Mouse (Mus musculus) liver, embryonic 13.5 days (tissue): Measurements from ENCODE around the gene Irf2bpl. TPM values are rescaled to one million over a fixed set of nuclear protein-coding genes. Genes with fewer than 3 reads are reported as not detected.
A peak's percentile ranks its signal among the peaks of the same experiment; 100 is the strongest.

Source experiments
- ATAC-seq: fragments of 200-750 bp; cut with Nextera tagmentation; 2 replicates; pipeline ENCODE4 v1.8.0; 2017; ENCODE audit warnings: low read depth, mild to moderate bottlenecking, moderate number of reproducible peaks, moderate library complexity
- DNase-seq: peaks from one replicate; pipeline ENCODE4 v3.0.0; 2022
- H3K27ac ChIP-seq: fragments of 300-500 bp; sonication (generic); 2 replicates; pipeline ENCODE4 v1.5.1; 2015; ENCODE audit warnings: moderate library complexity, mild to moderate bottlenecking, inconsistent platforms
- H3K27me3 ChIP-seq: fragments of 300-500 bp; sonication (generic); 2 replicates; pipeline ENCODE4 v1.6.1; 2015; ENCODE audit warnings: mild to moderate bottlenecking, inconsistent platforms
- H3K36me3 ChIP-seq: fragments of 300-500 bp; sonication (generic); 2 replicates; pipeline ENCODE4 v1.6.1; 2015; ENCODE audit warnings: mild to moderate bottlenecking, inconsistent platforms
- H3K4me1 ChIP-seq: fragments of 300-500 bp; sonication (generic); replicated peaks from 2 replicates; pipeline ENCODE4 v1.6.1; 2015; ENCODE audit warnings: inconsistent platforms
- H3K4me2 ChIP-seq: fragments of 300-500 bp; sonication (generic); 2 replicates; pipeline ENCODE4 v1.6.1; 2015; ENCODE audit warnings: inconsistent platforms, mild to moderate bottlenecking, moderate library complexity
- H3K4me3 ChIP-seq: fragments of 300-500 bp; sonication (generic); replicated peaks from 2 replicates; pipeline ENCODE4 v1.5.1; 2015; ENCODE audit warnings: mild to moderate bottlenecking, inconsistent platforms
- H3K9ac ChIP-seq: fragments of 300-500 bp; sonication (generic); 2 replicates; pipeline ENCODE4 v1.6.1; 2015; ENCODE audit warnings: mild to moderate bottlenecking, inconsistent platforms
- H3K9me3 ChIP-seq: fragments of 300-500 bp; sonication (generic); replicated peaks from 2 replicates; pipeline ENCODE4 v1.6.1; 2016; ENCODE audit warnings: inconsistent platforms
- WGBS: fragments of 180-500 bp; shearing (Covaris S2); methylation state at CpG from one replicate; pipeline ENCODE4 v1.1.7; 2015; ENCODE audit not compliant: insufficient replicate concordance; 5-methylcytosine and 5-hydroxymethylcytosine counted together
- polyA plus RNA-seq: library from polyadenylated mRNA; unstranded; fragments of >200 nt; fragmentation: Nextera tagmentation; extraction: Ambion mirVana; gene quantifications from 2 replicates; pipeline ENCODE4 v1.2.1, GENCODE M21; 2015

Irf2bpl gene
- polyA plus RNA-seq = 2.8 and 3.0 TPM in 2 replicates

- Histone ChIP-seq H3K36me3 (no peaks in the 10 kb centered on the region), H3K9ac (peak within 1 kb of the TSS; percentile 71), H3K4me1 (peaks cover 72% of the 10 kb centered on the region), H3K4me3 (peak within 1 kb of the TSS; percentile 62), H3K27ac (peak within 1 kb of the TSS; percentile 85), H3K27me3 (peaks cover 98% of the 10 kb centered on the region), H3K4me2 (peak within 1 kb of the TSS; percentile 71), H3K9me3 (no peaks in the 10 kb centered on the region)
- ATAC-seq (peak; percentile 62), DNase-seq (peak; percentile 63)
- WGBS = 1% methylated on average over 58 of the region's 82 CpGs
Observed at GRCm38 (mm10) chr12:86884197-86885058, at the start of gene Irf2bpl. Gene Irf2bpl, minus strand, starts transcription at chr12:86884798.

- H3K9ac ChIP-seq = no peak overlapping the region
- H3K4me3 ChIP-seq = no peak overlapping the region
- 50% methylated on average over 6 of the region's 6 CpGs for WGBS
- no peak overlapping the region for H3K27ac ChIP-seq
- no peaks in the 10 kb centered on the region for H3K4me1 ChIP-seq
- DNase-seq (no peak), ATAC-seq (no peak)
- H3K9me3 ChIP-seq = no peaks in the 10 kb centered on the region
- H3K36me3 ChIP-seq = no peaks in the 10 kb centered on the region
- no peak overlapping the region for H3K4me2 ChIP-seq
- peaks cover 5% of the 10 kb centered on the region; the same call in 1 of the 2 replicates for H3K27me3 ChIP-seq
Observed at GRCm38 (mm10) chr12:86932575-86932952, 48.0 kb upstream of the Irf2bpl start.

GRCm38 (mm10) chr12:86931919-86932574 is 47.4 kb upstream of the Irf2bpl start:
- H3K9me3 ChIP-seq = no peaks in the 10 kb centered on the region
- peaks cover 4% of the 10 kb centered on the region; the same call in 1 of the 2 replicates for H3K27me3 ChIP-seq
- 26% methylated on average over 7 of the region's 7 CpGs for WGBS
- H3K4me1 ChIP-seq = no peaks in the 10 kb centered on the region
- H3K36me3 ChIP-seq = no peaks in the 10 kb centered on the region
- no peak overlapping the region for H3K4me3 ChIP-seq
- DNase-seq = no peak
- no peak overlapping the region for H3K4me2 ChIP-seq
- no peak for ATAC-seq
- H3K9ac ChIP-seq = no peak overlapping the region
- H3K27ac ChIP-seq = no peak overlapping the region

DNA sequence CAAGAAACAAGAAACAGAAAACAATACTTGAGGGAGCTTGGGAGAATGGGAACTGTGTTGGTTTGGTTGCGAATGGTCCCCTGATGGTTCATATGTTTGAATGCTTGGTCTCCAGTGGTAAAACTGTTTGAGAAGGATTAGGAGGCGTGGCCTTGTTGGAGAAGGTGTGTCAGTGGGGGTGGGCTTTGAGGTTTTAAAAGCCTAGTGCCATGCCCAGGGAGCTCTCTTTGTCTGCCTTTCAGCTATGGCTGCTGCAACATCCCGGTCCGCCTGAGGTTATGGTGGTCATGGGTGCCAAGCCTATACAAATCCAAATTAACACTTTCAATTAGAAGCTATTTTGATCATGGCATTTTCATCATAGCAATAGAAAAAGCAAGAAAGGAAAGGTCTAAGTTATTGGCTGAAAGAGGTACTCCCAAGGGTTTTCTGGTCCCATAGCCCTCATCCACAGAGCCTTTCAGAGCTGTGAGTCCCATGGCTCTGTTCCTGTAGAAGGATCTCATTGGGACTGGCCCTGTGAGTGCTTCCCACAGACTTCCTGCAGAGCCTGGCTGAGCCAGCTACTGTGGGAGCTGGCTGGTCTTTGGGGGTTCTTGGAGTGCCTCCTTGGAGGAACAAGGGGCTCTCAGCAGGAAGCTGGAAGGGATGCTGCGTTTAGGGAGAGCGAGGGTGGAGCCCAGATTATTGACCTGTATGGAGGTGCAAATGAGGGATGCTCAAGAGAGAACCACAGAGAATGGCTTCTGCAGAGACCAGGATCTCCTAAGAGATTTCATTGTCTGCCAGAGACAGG is 46.5 kb upstream of the Irf2bpl start:
- no peak overlapping the region for H3K4me3 ChIP-seq
- WGBS = 66% methylated on average over 6 of the region's 6 CpGs
- peaks cover 2% of the 10 kb centered on the region; the same call in 1 of the 2 replicates for H3K27me3 ChIP-seq
- no peak for ATAC-seq
- no peaks in the 10 kb centered on the region for H3K36me3 ChIP-seq
- no peak overlapping the region for H3K27ac ChIP-seq
- DNase-seq = no peak
- no peaks in the 10 kb centered on the region for H3K4me1 ChIP-seq
- no peak overlapping the region for H3K9ac ChIP-seq
- H3K4me2 ChIP-seq = no peak overlapping the region
- no peaks in the 10 kb centered on the region for H3K9me3 ChIP-seq

DNA sequence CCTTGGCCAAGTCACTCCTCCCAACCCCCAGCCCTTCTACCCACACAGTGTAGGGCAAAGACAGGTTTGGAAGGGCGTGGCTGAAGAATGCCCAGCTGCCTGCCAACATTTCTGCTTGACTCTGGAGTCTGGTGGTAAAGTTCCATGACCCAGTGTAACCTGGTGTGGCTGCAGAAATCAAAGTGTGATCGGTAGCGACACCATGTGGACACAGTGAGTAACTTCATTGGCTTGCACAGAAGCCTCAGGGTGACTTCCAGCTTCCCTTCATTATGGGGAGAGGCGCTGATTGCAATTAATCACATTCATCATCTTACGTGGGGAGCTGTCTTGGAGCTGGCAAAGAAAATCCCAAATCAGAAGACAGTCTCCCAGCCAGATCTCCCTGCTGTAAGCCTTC is 39.2 kb upstream of the Irf2bpl start:
- ATAC-seq = peak; percentile 29; the same call in 1 of the 2 replicates
- Histone ChIP-seq H3K4me1 (peaks cover 9% of the 10 kb centered on the region), H3K27me3 (no peaks in the 10 kb centered on the region), H3K9me3 (no peaks in the 10 kb centered on the region), H3K9ac (no peak overlapping the region), H3K27ac (no peak overlapping the region), H3K4me3 (no peak overlapping the region), H3K4me2 (no peak overlapping the region), H3K36me3 (no peaks in the 10 kb centered on the region)
- DNase-seq = peak; percentile 31
- WGBS = 3% methylated on average over 5 of the region's 5 CpGs

- WGBS = 70% methylated on average over 17 of the region's 17 CpGs
- H3K27ac ChIP-seq = no peak overlapping the region
- DNase-seq = no peak
Observed at GRCm38 (mm10) chr12:86918983-86919722, 34.6 kb upstream of the Irf2bpl start.

DNA sequence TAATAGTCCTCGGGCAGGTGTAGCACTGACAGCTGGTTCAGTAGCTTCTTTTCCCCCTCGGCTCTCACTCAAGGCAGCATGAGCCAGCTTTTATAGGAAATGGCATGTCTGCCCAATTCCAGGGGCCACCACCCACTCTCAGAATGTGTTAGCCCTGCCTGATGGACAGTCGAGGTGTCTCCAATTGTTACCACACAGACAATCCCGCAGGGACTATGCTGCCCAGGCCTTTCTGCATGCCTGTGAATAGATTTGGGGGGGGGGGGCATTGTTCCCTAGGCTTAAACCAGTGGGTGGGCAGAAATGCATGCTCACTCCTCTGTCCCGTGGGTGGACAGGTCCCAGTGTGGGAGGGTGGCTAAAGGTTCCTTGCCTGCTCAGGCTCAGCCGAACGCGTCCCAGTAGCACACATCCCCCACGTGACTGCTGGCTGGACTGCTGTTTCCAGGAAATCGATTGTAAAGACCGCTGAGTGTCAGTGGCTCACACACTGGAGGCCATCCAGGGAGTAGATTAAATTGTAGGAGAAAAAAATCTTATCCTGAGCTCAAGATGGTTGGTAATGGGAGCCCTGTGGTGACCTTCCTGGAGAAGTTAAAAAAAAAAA is 33.9 kb upstream of the Irf2bpl start:
- Histone ChIP-seq H3K4me3 (no peak overlapping the region), H3K27me3 (no peaks in the 10 kb centered on the region), H3K4me1 (peaks cover 38% of the 10 kb centered on the region), H3K4me2 (no peak overlapping the region), H3K36me3 (no peaks in the 10 kb centered on the region), H3K9ac (no peak overlapping the region), H3K9me3 (no peaks in the 10 kb centered on the region), H3K27ac (no peak overlapping the region)
- ATAC-seq (peak; percentile 59), DNase-seq (no peak)
- 27% methylated on average over 11 of the region's 11 CpGs for WGBS

More at GRCm38 (mm10) chr12:86918983-86919722, 34.6 kb upstream of the Irf2bpl start:
- no peaks in the 10 kb centered on the region for H3K9me3 ChIP-seq
- H3K4me1 ChIP-seq = peaks cover 33% of the 10 kb centered on the region
- ATAC-seq = no peak
- H3K4me3 ChIP-seq = no peak overlapping the region
- H3K4me2 ChIP-seq = no peak overlapping the region
- H3K27me3 ChIP-seq = no peaks in the 10 kb centered on the region
- no peaks in the 10 kb centered on the region for H3K36me3 ChIP-seq
- H3K9ac ChIP-seq = no peak overlapping the region

GRCm38 (mm10) chr12:86916796-86917573 is 32.4 kb upstream of the Irf2bpl start:
- DNase-seq (no peak), ATAC-seq (no peak)
- H3K9me3 ChIP-seq = no peaks in the 10 kb centered on the region
- H3K9ac ChIP-seq = no peak overlapping the region
- no peaks in the 10 kb centered on the region for H3K36me3 ChIP-seq
- H3K4me2 ChIP-seq = no peak overlapping the region
- H3K4me1 ChIP-seq = peaks cover 46% of the 10 kb centered on the region
- H3K4me3 ChIP-seq = no peak overlapping the region
- peaks cover 5% of the 10 kb centered on the region for H3K27me3 ChIP-seq
- no peak overlapping the region for H3K27ac ChIP-seq
- 62% methylated on average over 7 of the region's 7 CpGs for WGBS

DNA sequence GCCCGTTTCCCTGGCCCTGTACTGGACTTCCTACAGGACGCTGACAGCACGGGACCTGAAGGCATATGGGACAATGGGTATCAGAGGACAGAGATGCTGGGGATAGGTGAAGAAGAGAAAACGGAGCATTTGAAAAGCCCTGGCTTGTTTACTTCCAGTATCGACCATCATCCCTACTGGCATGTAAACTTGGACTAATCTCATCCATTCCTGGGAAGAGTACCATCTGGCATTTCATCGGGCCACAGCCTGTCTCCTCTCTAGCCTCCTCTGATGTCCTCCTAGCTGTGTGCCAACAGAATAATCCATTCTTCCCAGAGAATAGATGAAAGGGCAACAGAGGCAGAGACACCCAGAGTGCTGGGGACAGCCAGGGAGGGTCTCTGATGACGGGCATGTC is 31.0 kb upstream of the Irf2bpl start:
- Histone ChIP-seq H3K9ac (no peak overlapping the region), H3K4me2 (no peak overlapping the region), H3K27ac (no peak overlapping the region), H3K4me1 (peaks cover 46% of the 10 kb centered on the region), H3K9me3 (no peaks in the 10 kb centered on the region), H3K4me3 (no peak overlapping the region), H3K27me3 (peaks cover 10% of the 10 kb centered on the region), H3K36me3 (no peaks in the 10 kb centered on the region)
- 68% methylated on average over 7 of the region's 7 CpGs for WGBS
- DNase-seq = no peak
- no peak for ATAC-seq

DNA sequence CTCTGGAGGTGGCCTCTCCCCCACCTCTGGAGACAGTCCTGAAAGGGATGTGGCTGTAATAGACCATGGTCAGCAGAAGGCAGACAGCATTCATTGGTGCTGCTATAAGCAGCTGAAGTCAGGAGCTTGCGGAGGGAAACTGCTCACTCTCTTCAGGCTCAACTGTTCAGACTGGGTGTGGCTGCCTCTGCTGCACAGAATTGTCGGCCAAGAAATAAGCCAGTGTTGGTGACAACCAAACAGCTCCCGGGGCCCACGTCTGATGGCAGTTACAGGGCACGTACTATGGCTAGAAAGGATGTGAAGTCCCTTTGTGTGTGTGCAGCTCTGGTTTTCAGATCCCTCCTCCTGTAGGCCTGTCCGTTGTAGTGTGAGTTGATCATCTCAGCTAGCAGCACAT is 30.2 kb upstream of the Irf2bpl start:
- Histone ChIP-seq H3K4me1 (peaks cover 44% of the 10 kb centered on the region), H3K36me3 (no peaks in the 10 kb centered on the region), H3K27ac (peak overlapping the region; percentile 41), H3K27me3 (peaks cover 10% of the 10 kb centered on the region), H3K9me3 (no peaks in the 10 kb centered on the region), H3K9ac (no peak overlapping the region), H3K4me2 (peak overlapping the region; percentile 23), H3K4me3 (no peak overlapping the region)
- WGBS = 17% methylated on average over 6 of the region's 6 CpGs
- DNase-seq (no peak), ATAC-seq (0 out of 2 replicates have a peak, but pooled peaks have one; percentile 14)
